Mouse (Mus musculus) olfactory bulb, adult 2 months (tissue): ENCODE results near the gene Mcoln2.

Source experiments
- CTCF ChIP-seq: fragments of 200-500 bp; IDR thresholded peaks from 2 replicates; pipeline ENCODE4 v1.5.1; 2012; ENCODE audit warnings: low read depth, mild to moderate bottlenecking, low read length, moderate library complexity; ENCODE audit not compliant: insufficient read depth
- POLR2A ChIP-seq: fragments of 200-500 bp; IDR thresholded peaks from 2 replicates; pipeline ENCODE4 v1.6.1; 2012; ENCODE audit warnings: mild to moderate bottlenecking, low read depth, low read length, moderate library complexity; ENCODE audit not compliant: insufficient read depth

- no peak for TF ChIP-seq CTCF
- no peak for TF ChIP-seq POLR2A
Observed at GRCm38 (mm10) chr3:146211141-146211747, 61.6 kb downstream of the Mcoln2 start.
